Comparison of ENCODE assay signal across 20 mouse cellular contexts in genomic region chr8:87679431-87680003, GRCm38 (mm10).
DNase-seq lines count a peak whose midpoint lies in the region; ATAC-seq lines count a peak whose summit lies in the region.
"Had no signal": no experiment of that assay in that cellular context is flagged by ENCODE, and none has a peak within 500 bp of the region (broad histone marks: within the 10 kb centered on the region; RNA-seq: fewer than 3 reads in every experiment).

No protein-coding gene starts in this region.

- no peak overlapping the region for H3K4me2 ChIP-seq in embryonic facial prominence, embryonic 13.5 days
- no peak overlapping the region for H3K4me2 ChIP-seq in forebrain, embryonic 16.5 days (ENCODE audit: low read length)
- H3K4me2 ChIP-seq: embryonic facial prominence, embryonic 12.5 days; neural tube, embryonic 12.5 days had no signal

- WGBS in embryonic facial prominence, embryonic 13.5 days, result 75% methylated on average over 11 of the region's 11 CpGs
- WGBS in embryonic facial prominence, embryonic 10.5 days, result 84% methylated on average over 11 of the region's 11 CpGs
- WGBS in forebrain, embryonic 16.5 days, result 29% methylated on average over 11 of the region's 11 CpGs

- no peaks in the 10 kb centered on the region for H3K9me3 ChIP-seq in embryonic facial prominence, embryonic 13.5 days
- no peaks in the 10 kb centered on the region for H3K9me3 ChIP-seq in embryonic facial prominence, embryonic 10.5 days
- H3K9me3 ChIP-seq in forebrain, embryonic 16.5 days (ENCODE audit: control insufficient read depth, low read length), result no peaks in the 10 kb centered on the region
- H3K9me3 ChIP-seq: embryonic facial prominence, embryonic 12.5 days; neural tube, embryonic 12.5 days had no signal

- no peak overlapping the region for H3K27ac ChIP-seq in embryonic facial prominence, embryonic 13.5 days
- H3K27ac ChIP-seq in embryonic facial prominence, embryonic 10.5 days (replicated peaks), result no peak overlapping the region
- H3K27ac ChIP-seq in forebrain, embryonic 16.5 days (ENCODE audit: low read length), result no peak overlapping the region
- H3K27ac ChIP-seq: embryonic facial prominence, embryonic 12.5 days; kidney, postnatal 0 days; neural tube, embryonic 12.5 days had no signal

- no peak for ATAC-seq in embryonic facial prominence, embryonic 13.5 days (ENCODE audit: insufficient number of reproducible peaks, insufficient read depth, low FRiP score, low TSS enrichment, low read depth)
- ATAC-seq in forebrain, embryonic 16.5 days, result peak; percentile 59
- ATAC-seq: intestine, postnatal 0 days had no signal

- intact Hi-C loops in left cerebral cortex, postnatal 4 days (cut with DNase I), result no loop called here
- intact Hi-C loops in left cerebral cortex, postnatal 10 days (cut with DNase I), result no loop called here

- no peak for DNase-seq in embryonic facial prominence, embryonic 10.5 days (ENCODE audit: low spot score)
- DNase-seq in left cerebral cortex, postnatal 4 days, result peak; percentile 50
- no peak for DNase-seq in left cerebral cortex, postnatal 10 days (ENCODE audit: extremely low spot score in 1 of 2, low spot score in 2 of 2)
- peak; percentile 61 for DNase-seq in MN1 (ENCODE audit: low spot score)
- DNase-seq in layer of hippocampus, postnatal 14 days (ENCODE audit: low spot score in 2 of 2), result no peak
- DNase-seq: adrenal gland, postnatal 36 days; cerebellum, adult 18-20 months; gastrocnemius, postnatal 25 days; layer of hippocampus, postnatal 36 days; lung, adult 18-20 months; lung, postnatal 14 days; right cerebral cortex, postnatal 25 days; thymus, postnatal 36 days had no signal

- peaks cover 26% of the 10 kb centered on the region for H3K36me3 ChIP-seq in embryonic facial prominence, embryonic 13.5 days
- H3K36me3 ChIP-seq in embryonic facial prominence, embryonic 10.5 days (replicated peaks), result peaks cover 88% of the 10 kb centered on the region
- H3K36me3 ChIP-seq in forebrain, embryonic 16.5 days (ENCODE audit: control insufficient read depth, insufficient read depth), result no peaks in the 10 kb centered on the region
- H3K36me3 ChIP-seq: G1E had no signal

- H3K27me3 ChIP-seq in embryonic facial prominence, embryonic 13.5 days, result no peaks in the 10 kb centered on the region
- H3K27me3 ChIP-seq in embryonic facial prominence, embryonic 10.5 days (replicated peaks; ENCODE audit: low read depth, poor library complexity, severe bottlenecking), result no peaks in the 10 kb centered on the region
- H3K27me3 ChIP-seq in forebrain, embryonic 16.5 days (replicated peaks; ENCODE audit: control insufficient read depth, insufficient read depth, low read length), result no peaks in the 10 kb centered on the region
- H3K27me3 ChIP-seq: embryonic facial prominence, embryonic 12.5 days; neural tube, embryonic 12.5 days had no signal

- H3K4me1 ChIP-seq in embryonic facial prominence, embryonic 13.5 days, result peaks cover 7% of the 10 kb centered on the region; the same call in 1 of the 2 replicates
- H3K4me1 ChIP-seq in embryonic facial prominence, embryonic 10.5 days, result peaks cover 6% of the 10 kb centered on the region; the same call in 1 of the 2 replicates
- H3K4me1 ChIP-seq in forebrain, embryonic 16.5 days (replicated peaks; ENCODE audit: control insufficient read depth, insufficient read depth, low read length), result peaks cover 28% of the 10 kb centered on the region
- H3K4me1 ChIP-seq: embryonic facial prominence, embryonic 12.5 days had no signal

- H3K9ac ChIP-seq in embryonic facial prominence, embryonic 13.5 days, result 0 out of 2 replicates have a peak overlapping the region, but pooled peaks have one; percentile 11
- no peak overlapping the region for H3K9ac ChIP-seq in forebrain, embryonic 16.5 days (replicated peaks; ENCODE audit: low read depth, low read length)
- H3K9ac ChIP-seq: embryonic facial prominence, embryonic 12.5 days; neural tube, embryonic 12.5 days had no signal

- no peak overlapping the region for H3K4me3 ChIP-seq in embryonic facial prominence, embryonic 13.5 days
- no peak overlapping the region for H3K4me3 ChIP-seq in embryonic facial prominence, embryonic 10.5 days
- no peak overlapping the region for H3K4me3 ChIP-seq in forebrain, embryonic 16.5 days (replicated peaks; ENCODE audit: low read length)
- H3K4me3 ChIP-seq: embryonic facial prominence, embryonic 12.5 days; neural tube, embryonic 12.5 days had no signal

Comparison
In these comparisons a context has a peak if more than half of its experiments do, and no peak if none do; other contexts are left out.
1. DNase-seq: peak in left cerebral cortex, postnatal 4 days (single experiment) and MN1 (single experiment); none in embryonic facial prominence, embryonic 10.5 days (single experiment), left cerebral cortex, postnatal 10 days (0 of 2) and layer of hippocampus, postnatal 14 days (0 of 2).